Mouse (Mus musculus) forebrain, embryonic 14.5 days (tissue): ENCODE results near the gene Gm11037. TPM values are rescaled to one million over a fixed set of nuclear protein-coding genes. Genes with fewer than 3 reads are reported as not detected.
A peak's percentile ranks its signal among the peaks of the same experiment; 100 is the strongest.

Experiments
- ATAC-seq: fragments of 200-750 bp; cut with Nextera tagmentation; 2 replicates; pipeline ENCODE4 v1.8.0; 2017; ENCODE audit warnings: mild to moderate bottlenecking, moderate library complexity
- DNase-seq: peaks from one replicate; pipeline ENCODE4 v3.0.0-alpha.2; 2015; ENCODE audit warnings: low spot score
- H3K27ac ChIP-seq: fragments of 300-500 bp; sonication (generic); 2 replicates; pipeline ENCODE4 v1.5.1; 2014; ENCODE audit warnings: low read depth, mild to moderate bottlenecking, control low read depth, low read length, moderate library complexity
- H3K27me3 ChIP-seq: fragments of 300-500 bp; sonication (generic); replicated peaks from 2 replicates; pipeline ENCODE4 v1.6.1; 2014; ENCODE audit warnings: low read length, control low read depth, mixed read lengths; ENCODE audit not compliant: control insufficient read depth, insufficient read depth
- H3K36me3 ChIP-seq: fragments of 300-500 bp; sonication (generic); 2 replicates; pipeline ENCODE4 v1.6.1; 2014; ENCODE audit warnings: low read length, control low read depth; ENCODE audit not compliant: control insufficient read depth, insufficient read depth
- H3K4me1 ChIP-seq: fragments of 300-500 bp; sonication (generic); 2 replicates; pipeline ENCODE4 v1.6.1; 2014; ENCODE audit warnings: antibody characterized with exemption, low read length, control low read depth; ENCODE audit not compliant: control insufficient read depth, insufficient read depth
- H3K4me2 ChIP-seq: fragments of 300-500 bp; sonication (generic); 2 replicates; pipeline ENCODE4 v1.6.1; 2014; ENCODE audit warnings: mild to moderate bottlenecking, control low read depth, low read length
- H3K4me3 ChIP-seq: fragments of 300-500 bp; sonication (generic); 2 replicates; pipeline ENCODE4 v1.5.1; 2014; ENCODE audit warnings: low read depth, low read length, control low read depth
- H3K9ac ChIP-seq: fragments of 300-500 bp; sonication (generic); 2 replicates; pipeline ENCODE4 v1.6.1; 2014; ENCODE audit warnings: mild to moderate bottlenecking, low read length, control low read depth, moderate library complexity
- H3K9me3 ChIP-seq: fragments of 300-500 bp; sonication (generic); replicated peaks from 2 replicates; pipeline ENCODE4 v1.6.1; 2016; ENCODE audit warnings: low read length, control low read depth, mixed read lengths; ENCODE audit not compliant: control insufficient read depth
- WGBS: fragments of 180-500 bp; shearing (Covaris S2); extraction: QIAGEN DNeasy Blood & Tissue Kit; methylation state at CpG from one replicate; pipeline ENCODE4 v1.1.7; 2014; 5-methylcytosine and 5-hydroxymethylcytosine counted together
- polyA plus RNA-seq: library from polyadenylated mRNA; unstranded; fragments of >200 nt; fragmentation: Nextera tagmentation; extraction: Ambion mirVana; gene quantifications from 2 replicates; pipeline ENCODE4 v1.2.1, GENCODE M21; 2014

Gm11037 gene
- polyA plus RNA-seq, 1 experiment from 2014 or later = not detected

- H3K9me3 ChIP-seq = no peaks in the 10 kb centered on the region
- DNase-seq (no peak), ATAC-seq (no peak)
- H3K9ac ChIP-seq = no peak overlapping the region
- H3K27me3 ChIP-seq = no peaks in the 10 kb centered on the region
- no peak overlapping the region for H3K27ac ChIP-seq
- H3K4me2 ChIP-seq = no peak overlapping the region
- no peak overlapping the region for H3K4me3 ChIP-seq
- 86% methylated on average over 8 of the region's 8 CpGs for whole genome bisulfite sequencing
- H3K4me1 ChIP-seq = no peaks in the 10 kb centered on the region
- H3K36me3 ChIP-seq = no peaks in the 10 kb centered on the region
These were observed 1.6 kb downstream of the Gm11037 start for GRCm38 (mm10) chr2:131134826-131135400.

GRCm38 (mm10) chr2:131135521-131136139, 2.3 kb downstream of the Gm11037 start:
- Histone ChIP-seq H3K9me3 (no peaks in the 10 kb centered on the region), H3K4me2 (no peak overlapping the region), H3K4me3 (no peak overlapping the region), H3K36me3 (no peaks in the 10 kb centered on the region), H3K27me3 (no peaks in the 10 kb centered on the region), H3K9ac (no peak overlapping the region), H3K4me1 (no peaks in the 10 kb centered on the region), H3K27ac (no peak overlapping the region)
- ATAC-seq (no peak), DNase-seq (no peak)
- 86% methylated on average over 11 of the region's 11 CpGs for WGBS

- DNase-seq (no peak), ATAC-seq (no peak)
- Histone ChIP-seq H3K27me3 (no peaks in the 10 kb centered on the region), H3K36me3 (peaks cover under 1% of the 10 kb centered on the region; the same call in 1 of the 2 replicates), H3K4me3 (no peak overlapping the region), H3K9me3 (no peaks in the 10 kb centered on the region), H3K4me1 (no peaks in the 10 kb centered on the region), H3K4me2 (no peak overlapping the region), H3K27ac (no peak overlapping the region), H3K9ac (no peak overlapping the region)
- 88% methylated on average over 4 of the region's 4 CpGs for WGBS
These were observed 5.0 kb downstream of the Gm11037 start for GRCm38 (mm10) chr2:131138296-131138695.

DNA sequence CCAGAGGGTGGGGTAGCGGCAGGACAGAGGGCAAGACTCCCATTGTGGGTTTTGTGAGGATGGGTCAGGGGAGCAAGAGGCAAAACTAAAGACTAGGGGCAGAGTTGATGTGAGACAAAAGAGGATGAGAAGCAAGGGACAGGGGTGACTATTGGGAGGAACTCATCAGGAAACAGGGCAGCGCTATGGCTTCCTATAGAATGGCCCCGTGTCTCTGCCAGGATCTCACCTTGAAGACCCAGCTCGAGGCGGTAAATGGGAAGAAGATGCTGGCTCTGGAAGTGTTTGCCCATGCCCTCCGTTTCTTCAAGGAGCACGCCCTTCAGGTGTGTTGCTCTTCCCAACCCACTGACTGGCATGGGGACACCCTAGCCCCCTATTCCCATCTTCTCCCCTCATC, 5.5 kb downstream of the Gm11037 start:
- H3K27me3 ChIP-seq = no peaks in the 10 kb centered on the region
- no peak overlapping the region for H3K4me3 ChIP-seq
- H3K9ac ChIP-seq = no peak overlapping the region
- peaks cover 5% of the 10 kb centered on the region; the same call in 1 of the 2 replicates for H3K36me3 ChIP-seq
- DNase-seq = no peak
- no peaks in the 10 kb centered on the region for H3K4me1 ChIP-seq
- H3K27ac ChIP-seq = no peak overlapping the region
- no peak overlapping the region for H3K4me2 ChIP-seq
- 94% methylated on average over 7 of the region's 7 CpGs for WGBS
- H3K9me3 ChIP-seq = no peaks in the 10 kb centered on the region
- ATAC-seq = no peak

- H3K36me3 ChIP-seq = peaks cover 7% of the 10 kb centered on the region
- no peaks in the 10 kb centered on the region for H3K9me3 ChIP-seq
- H3K4me2 ChIP-seq = no peak overlapping the region
- ATAC-seq (no peak), DNase-seq (no peak)
- WGBS = 94% methylated on average over 5 of the region's 5 CpGs
- no peaks in the 10 kb centered on the region for H3K4me1 ChIP-seq
- no peak overlapping the region for H3K9ac ChIP-seq
- H3K27ac ChIP-seq = no peak overlapping the region
- H3K27me3 ChIP-seq = no peaks in the 10 kb centered on the region
- no peak overlapping the region for H3K4me3 ChIP-seq
These were observed 6.0 kb downstream of the Gm11037 start for GRCm38 (mm10) chr2:131139287-131139686.

DNA sequence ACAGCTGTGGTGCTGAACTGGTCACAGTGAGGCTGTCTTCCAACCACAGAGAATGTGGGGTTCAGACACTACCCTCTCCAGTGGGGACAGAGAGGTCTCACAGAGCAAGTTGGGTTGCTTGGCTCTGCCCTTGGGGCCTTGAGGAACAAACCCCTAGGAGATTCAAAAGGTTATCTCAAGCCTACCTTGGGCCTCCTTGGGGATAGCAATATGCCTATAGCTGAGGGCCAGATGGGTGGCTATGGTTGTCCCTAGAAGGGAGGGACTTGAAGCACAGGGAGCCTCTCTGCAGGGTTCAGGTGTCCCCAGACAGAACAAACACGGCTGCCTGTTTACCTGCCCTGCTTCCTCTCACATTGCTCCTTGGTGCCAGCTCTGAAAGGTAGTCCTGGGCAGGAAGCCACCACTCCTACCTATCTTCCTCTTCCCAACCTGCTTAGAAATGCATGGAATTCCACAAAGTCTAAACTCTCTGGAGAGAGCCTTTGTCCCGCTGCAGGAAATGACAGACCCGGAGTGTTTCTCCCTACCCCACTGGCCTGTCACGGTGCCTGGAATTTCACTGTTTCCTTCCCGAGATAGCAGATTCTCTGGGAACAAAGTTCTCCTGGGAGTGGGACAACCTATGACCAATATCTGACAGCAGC, 6.7 kb downstream of the Gm11037 start:
- Histone ChIP-seq H3K27ac (no peak overlapping the region), H3K36me3 (peaks cover 14% of the 10 kb centered on the region), H3K4me1 (no peaks in the 10 kb centered on the region), H3K27me3 (no peaks in the 10 kb centered on the region), H3K4me2 (no peak overlapping the region), H3K9me3 (no peaks in the 10 kb centered on the region), H3K9ac (no peak overlapping the region), H3K4me3 (no peak overlapping the region)
- WGBS = 69% methylated on average over 5 of the region's 5 CpGs
- no peak for DNase-seq
- ATAC-seq = no peak

DNA sequence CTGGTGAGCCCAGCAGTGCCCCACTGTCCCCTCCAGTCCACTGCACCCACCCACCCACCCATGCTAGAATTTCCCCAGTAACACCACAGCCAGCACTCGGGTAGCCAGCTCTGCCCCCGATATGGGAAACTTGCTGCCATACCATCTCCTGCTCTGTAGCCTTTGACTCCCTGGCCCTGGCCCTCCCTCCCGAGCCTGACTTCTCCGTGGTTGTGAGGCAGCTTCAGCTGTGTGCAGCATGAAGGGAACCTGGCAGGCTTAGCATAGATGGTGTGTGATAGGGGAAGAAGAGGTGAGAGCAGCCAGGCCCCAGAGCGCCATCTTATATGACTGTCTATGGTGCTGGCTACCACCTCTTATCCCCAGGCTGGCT, 7.2 kb downstream of the Gm11037 start:
- Histone ChIP-seq H3K4me1 (no peaks in the 10 kb centered on the region), H3K4me2 (no peak overlapping the region), H3K9me3 (no peaks in the 10 kb centered on the region), H3K36me3 (peaks cover 18% of the 10 kb centered on the region), H3K9ac (no peak overlapping the region), H3K4me3 (no peak overlapping the region), H3K27ac (no peak overlapping the region), H3K27me3 (no peaks in the 10 kb centered on the region)
- 75% methylated on average over 5 of the region's 5 CpGs for WGBS
- no peak for ATAC-seq
- no peak for DNase-seq

GRCm38 (mm10) chr2:131141336-131141986, 8.2 kb downstream of the Gm11037 start:
- DNase-seq = no peak
- H3K4me1 ChIP-seq = no peaks in the 10 kb centered on the region
- no peaks in the 10 kb centered on the region for H3K9me3 ChIP-seq
- peaks cover 28% of the 10 kb centered on the region for H3K36me3 ChIP-seq
- no peak overlapping the region for H3K4me2 ChIP-seq
- H3K27ac ChIP-seq = no peak overlapping the region
- WGBS = 83% methylated on average over 8 of the region's 8 CpGs
- no peak for ATAC-seq
- H3K4me3 ChIP-seq = no peak overlapping the region
- H3K9ac ChIP-seq = no peak overlapping the region
- H3K27me3 ChIP-seq = no peaks in the 10 kb centered on the region

- Histone ChIP-seq H3K4me3 (no peak overlapping the region), H3K9me3 (no peaks in the 10 kb centered on the region), H3K4me1 (no peaks in the 10 kb centered on the region), H3K36me3 (peaks cover 39% of the 10 kb centered on the region), H3K27me3 (no peaks in the 10 kb centered on the region), H3K27ac (no peak overlapping the region), H3K4me2 (no peak overlapping the region), H3K9ac (no peak overlapping the region)
- DNase-seq = peak; percentile 49
- ATAC-seq = peak; percentile 33
- 28% methylated on average over 18 of the region's 18 CpGs for WGBS
These were observed 9.3 kb downstream of the Gm11037 start for GRCm38 (mm10) chr2:131142592-131142991.
